Mouse (Mus musculus): ENCODE data around the gene Prkcb. TPM values are rescaled to one million over a fixed set of nuclear protein-coding genes. Genes with fewer than 3 reads are reported as not detected.

Prkcb gene
- polyA plus RNA-seq, 1 experiment from 2014 or later, result 117 TPM

- Histone ChIP-seq H3K4me1 (peaks cover 10% of the 10 kb centered on the region), H3K4me2 (no peak overlapping the region), H3K9ac (no peak overlapping the region), H3K27ac (peak overlapping the region; percentile 61), H3K27me3 (replicated peaks) (no peaks in the 10 kb centered on the region), H3K36me3 (replicated peaks) (no peaks in the 10 kb centered on the region), H3K9me3 (no peaks in the 10 kb centered on the region), H3K4me3 (no peak overlapping the region)
- peak; percentile 78 for ATAC-seq (replicated peaks)
- 12% methylated on average over 9 of the region's 9 CpGs for WGBS
Observed at GRCm38 (mm10) chr7:122622125-122622774, 333.7 kb downstream of the Prkcb start.

GRCm38 (mm10) chr7:122623753-122624152 is 335.2 kb downstream of the Prkcb start:
- Histone ChIP-seq H3K27ac (no peak overlapping the region), H3K36me3 (replicated peaks) (no peaks in the 10 kb centered on the region), H3K4me1 (peaks cover 10% of the 10 kb centered on the region), H3K27me3 (replicated peaks) (no peaks in the 10 kb centered on the region), H3K4me3 (no peak overlapping the region), H3K9ac (no peak overlapping the region), H3K4me2 (no peak overlapping the region), H3K9me3 (no peaks in the 10 kb centered on the region)
- ATAC-seq (replicated peaks), result no peak
- WGBS, result 67% methylated on average over 1 of the region's 1 CpGs

GRCm38 (mm10) chr7:122628050-122628449 is 339.5 kb downstream of the Prkcb start:
- H3K4me1 ChIP-seq, result no peaks in the 10 kb centered on the region
- no peak overlapping the region for H3K9ac ChIP-seq
- H3K27ac ChIP-seq, result no peak overlapping the region
- no peak for ATAC-seq (replicated peaks)
- H3K4me3 ChIP-seq, result no peak overlapping the region
- no peaks in the 10 kb centered on the region for H3K36me3 ChIP-seq (replicated peaks)
- H3K27me3 ChIP-seq (replicated peaks), result no peaks in the 10 kb centered on the region
- H3K4me2 ChIP-seq, result no peak overlapping the region
- H3K9me3 ChIP-seq, result no peaks in the 10 kb centered on the region
- WGBS, result 83% methylated on average over 5 of the region's 5 CpGs

- H3K27ac ChIP-seq, result no peak overlapping the region
- no peak overlapping the region for H3K9ac ChIP-seq
- 90% methylated on average over 2 of the region's 2 CpGs for WGBS
- no peaks in the 10 kb centered on the region for H3K4me1 ChIP-seq
- no peaks in the 10 kb centered on the region for H3K27me3 ChIP-seq (replicated peaks)
- no peak for ATAC-seq (replicated peaks)
- no peaks in the 10 kb centered on the region for H3K36me3 ChIP-seq (replicated peaks)
- H3K4me2 ChIP-seq, result no peak overlapping the region
- H3K4me3 ChIP-seq, result no peak overlapping the region
- H3K9me3 ChIP-seq, result no peaks in the 10 kb centered on the region
Observed at GRCm38 (mm10) chr7:122630386-122630785, 341.8 kb downstream of the Prkcb start.

GRCm38 (mm10) chr7:122631151-122631550 is 342.6 kb downstream of the Prkcb start:
- H3K36me3 ChIP-seq (replicated peaks), result no peaks in the 10 kb centered on the region
- H3K27ac ChIP-seq, result no peak overlapping the region
- H3K9ac ChIP-seq, result no peak overlapping the region
- H3K9me3 ChIP-seq, result no peaks in the 10 kb centered on the region
- H3K4me1 ChIP-seq, result no peaks in the 10 kb centered on the region
- H3K4me3 ChIP-seq, result no peak overlapping the region
- no peaks in the 10 kb centered on the region for H3K27me3 ChIP-seq (replicated peaks)
- H3K4me2 ChIP-seq, result no peak overlapping the region
- WGBS, result 70% methylated on average over 3 of the region's 3 CpGs
- ATAC-seq (replicated peaks), result no peak

- Histone ChIP-seq H3K9me3 (no peaks in the 10 kb centered on the region), H3K27ac (no peak overlapping the region), H3K4me3 (no peak overlapping the region), H3K9ac (no peak overlapping the region), H3K4me2 (no peak overlapping the region), H3K4me1 (no peaks in the 10 kb centered on the region), H3K27me3 (replicated peaks) (no peaks in the 10 kb centered on the region), H3K36me3 (replicated peaks) (no peaks in the 10 kb centered on the region)
- ATAC-seq (replicated peaks), result no peak
- WGBS, result 81% methylated on average over 5 of the region's 5 CpGs
Observed at GRCm38 (mm10) chr7:122632946-122633345, 344.4 kb downstream of the Prkcb start.

- no peaks in the 10 kb centered on the region for H3K9me3 ChIP-seq
- H3K27me3 ChIP-seq (replicated peaks), result no peaks in the 10 kb centered on the region
- no peak overlapping the region for H3K27ac ChIP-seq
- no peak overlapping the region for H3K4me2 ChIP-seq
- H3K4me3 ChIP-seq, result no peak overlapping the region
- no peak for ATAC-seq (replicated peaks)
- 95% methylated on average over 5 of the region's 5 CpGs for WGBS
- H3K4me1 ChIP-seq, result no peaks in the 10 kb centered on the region
- H3K9ac ChIP-seq, result no peak overlapping the region
- H3K36me3 ChIP-seq (replicated peaks), result no peaks in the 10 kb centered on the region
Observed at GRCm38 (mm10) chr7:122633463-122633862, 344.9 kb downstream of the Prkcb start.

- Histone ChIP-seq H3K36me3 (replicated peaks) (no peaks in the 10 kb centered on the region), H3K27ac (no peak overlapping the region), H3K9ac (no peak overlapping the region), H3K4me2 (no peak overlapping the region), H3K4me3 (no peak overlapping the region), H3K27me3 (replicated peaks) (no peaks in the 10 kb centered on the region), H3K9me3 (no peaks in the 10 kb centered on the region), H3K4me1 (no peaks in the 10 kb centered on the region)
- WGBS, result 86% methylated on average over 8 of the region's 8 CpGs
- ATAC-seq (replicated peaks), result no peak
Observed at GRCm38 (mm10) chr7:122643676-122644075, 355.1 kb downstream of the Prkcb start.

- no peaks in the 10 kb centered on the region for H3K36me3 ChIP-seq (replicated peaks)
- no peak for ATAC-seq (replicated peaks)
- no peaks in the 10 kb centered on the region for H3K9me3 ChIP-seq
- H3K4me2 ChIP-seq, result no peak overlapping the region
- no peak overlapping the region for H3K9ac ChIP-seq
- 68% methylated on average over 10 of the region's 10 CpGs for WGBS
- H3K27ac ChIP-seq, result no peak overlapping the region
- no peaks in the 10 kb centered on the region for H3K27me3 ChIP-seq (replicated peaks)
- no peaks in the 10 kb centered on the region for H3K4me1 ChIP-seq
- no peak overlapping the region for H3K4me3 ChIP-seq
Observed at GRCm38 (mm10) chr7:122649306-122649705, 360.8 kb downstream of the Prkcb start.

GRCm38 (mm10) chr7:122652523-122652922 is 364.0 kb downstream of the Prkcb start:
- H3K36me3 ChIP-seq (replicated peaks), result no peaks in the 10 kb centered on the region
- no peak overlapping the region for H3K4me2 ChIP-seq
- no peak overlapping the region for H3K4me3 ChIP-seq
- ATAC-seq (replicated peaks), result no peak
- no peak overlapping the region for H3K9ac ChIP-seq
- no peaks in the 10 kb centered on the region for H3K27me3 ChIP-seq (replicated peaks)
- no peaks in the 10 kb centered on the region for H3K4me1 ChIP-seq
- WGBS, result 88% methylated on average over 3 of the region's 3 CpGs
- no peaks in the 10 kb centered on the region for H3K9me3 ChIP-seq
- no peak overlapping the region for H3K27ac ChIP-seq

- Histone ChIP-seq H3K9me3 (no peaks in the 10 kb centered on the region), H3K36me3 (replicated peaks) (no peaks in the 10 kb centered on the region), H3K9ac (no peak overlapping the region), H3K27me3 (replicated peaks) (no peaks in the 10 kb centered on the region), H3K4me1 (no peaks in the 10 kb centered on the region), H3K4me2 (no peak overlapping the region), H3K27ac (no peak overlapping the region), H3K4me3 (no peak overlapping the region)
- ATAC-seq (replicated peaks), result no peak
- WGBS, result 89% methylated on average over 3 of the region's 3 CpGs
Observed at GRCm38 (mm10) chr7:122656671-122657070, 368.1 kb downstream of the Prkcb start.

GRCm38 (mm10) chr7:122657423-122658126 is 369.0 kb downstream of the Prkcb start:
- Histone ChIP-seq H3K9ac (no peak overlapping the region), H3K27me3 (replicated peaks) (no peaks in the 10 kb centered on the region), H3K36me3 (replicated peaks) (no peaks in the 10 kb centered on the region), H3K27ac (no peak overlapping the region), H3K4me3 (no peak overlapping the region), H3K4me2 (no peak overlapping the region), H3K9me3 (no peaks in the 10 kb centered on the region), H3K4me1 (no peaks in the 10 kb centered on the region)
- 96% methylated on average over 5 of the region's 5 CpGs for WGBS
- ATAC-seq (replicated peaks), result no peak

All from midbrain, embryonic 15.5 days (tissue).